In genomic region chr2:10137320-10137719, GRCm38 (mm10) we compare ENCODE assay signal across 20 mouse cellular contexts. TPM values are rescaled to one million over a fixed set of nuclear protein-coding genes. Genes with fewer than 3 reads are reported as not detected.
DNase-seq lines count a peak whose midpoint lies in the region; ATAC-seq lines count a peak whose summit lies in the region.
"Had no signal": no experiment of that assay in that cellular context is flagged by ENCODE, and none has a peak within 500 bp of the region (broad histone marks: within the 10 kb centered on the region; RNA-seq: fewer than 3 reads in every experiment).

No protein-coding gene starts in this region.

- H3K4me1 ChIP-seq in forebrain, embryonic 15.5 days, result no peaks in the 10 kb centered on the region
- no peaks in the 10 kb centered on the region for H3K4me1 ChIP-seq in limb, embryonic 10.5 days
- H3K4me1 ChIP-seq: heart, embryonic 13.5 days; hindbrain, embryonic 15.5 days had no signal

- no peak overlapping the region for H3K9ac ChIP-seq in forebrain, embryonic 15.5 days (replicated peaks)
- H3K9ac ChIP-seq: heart, embryonic 13.5 days; hindbrain, embryonic 15.5 days had no signal

- H3K36me3 ChIP-seq in forebrain, embryonic 15.5 days, result no peaks in the 10 kb centered on the region
- H3K36me3 ChIP-seq in limb, embryonic 10.5 days, result no peaks in the 10 kb centered on the region
- H3K36me3 ChIP-seq: embryonic facial prominence, embryonic 10.5 days; forebrain, embryonic 10.5 days; G1E; heart, embryonic 13.5 days; hindbrain, embryonic 15.5 days had no signal

- H3K4me2 ChIP-seq in forebrain, embryonic 15.5 days (replicated peaks), result no peak overlapping the region
- H3K4me2 ChIP-seq: heart, embryonic 13.5 days; hindbrain, embryonic 15.5 days had no signal

- WGBS in forebrain, embryonic 15.5 days, result 88% methylated on average over 2 of the region's 2 CpGs
- 84% methylated on average over 2 of the region's 2 CpGs for WGBS in limb, embryonic 10.5 days

- no peaks in the 10 kb centered on the region for H3K9me3 ChIP-seq in forebrain, embryonic 15.5 days
- H3K9me3 ChIP-seq in limb, embryonic 10.5 days (replicated peaks), result no peaks in the 10 kb centered on the region
- H3K9me3 ChIP-seq: embryonic facial prominence, embryonic 10.5 days; forebrain, embryonic 10.5 days; G1E; heart, embryonic 13.5 days; hindbrain, embryonic 15.5 days had no signal

- peak; percentile 82 for ATAC-seq in megakaryocyte, adult 5-6 weeks (ENCODE audit: poor library complexity, severe bottlenecking)
- ATAC-seq in forebrain, embryonic 15.5 days (replicated peaks), result no peak
- ATAC-seq: CD4-positive, CD25-positive, alpha-beta regulatory T cell, adult 4 months; forebrain, embryonic 14.5 days had no signal

- no peak overlapping the region for H3K4me3 ChIP-seq in forebrain, embryonic 15.5 days
- H3K4me3 ChIP-seq in limb, embryonic 10.5 days, result no peak overlapping the region
- H3K4me3 ChIP-seq: embryonic facial prominence, embryonic 10.5 days; forebrain, embryonic 10.5 days; heart, embryonic 13.5 days; hindbrain, embryonic 15.5 days had no signal

- H3K27me3 ChIP-seq in forebrain, embryonic 15.5 days, result no peaks in the 10 kb centered on the region
- peaks cover 11% of the 10 kb centered on the region; the same call in 1 of the 2 replicates for H3K27me3 ChIP-seq in limb, embryonic 10.5 days (ENCODE audit: low read depth, poor library complexity, severe bottlenecking)
- H3K27me3 ChIP-seq: heart, embryonic 13.5 days; hindbrain, embryonic 15.5 days had no signal

- no peak overlapping the region for H3K27ac ChIP-seq in forebrain, embryonic 15.5 days (replicated peaks)
- H3K27ac ChIP-seq in limb, embryonic 10.5 days, result no peak overlapping the region
- H3K27ac ChIP-seq: embryonic facial prominence, embryonic 10.5 days; forebrain, embryonic 10.5 days; heart, embryonic 13.5 days; hindbrain, embryonic 15.5 days had no signal

- DNase-seq in lung, postnatal 36 days, result peak; percentile 13
- DNase-seq in lung, postnatal 25 days (ENCODE audit: low spot score), result no peak
- DNase-seq in fat pad, adult 2 months (ENCODE audit: extremely low read depth, low read depth, low spot score), result peak; percentile 36
- no peak for DNase-seq in limb, embryonic 10.5 days (ENCODE audit: low spot score)
- DNase-seq: adrenal gland, postnatal 10 days; B cell, adult 2 months; cerebellum, adult 11-12 months; cerebellum, adult 9-11 months; gastrocnemius, postnatal 10 days; heart, adult 11 months; heart, postnatal 36 days had no signal

RNA-seq across cellular contexts. Expression of gene Itih2, which starts 6.1 kb away (rescaled TPM):
- not detected in 2 replicates for total RNA-seq in megakaryocyte, adult 5-6 weeks (2015)
- not detected in 2 replicates for total RNA-seq in megakaryocyte, adult 5-6 weeks (2017)
- polyA plus RNA-seq in forebrain, embryonic 15.5 days (2015; fragmentation: Nextera tagmentation; extraction: Ambion mirVana), result 1.4 and 1.7 TPM in 2 replicates
- 0.23 TPM in 1 of 2 replicates, not detected in the other for polyA plus RNA-seq in limb, embryonic 10.5 days (2016; fragmentation: Nextera tagmentation; extraction: Ambion mirVana)
- polyA plus RNA-seq: CD4-positive, CD25-positive, alpha-beta regulatory T cell, adult 4 months; G1E had no signal

RNA-seq across cellular contexts. Expression of gene Itih5, which starts 16.1 kb away (rescaled TPM):
- total RNA-seq in megakaryocyte, adult 5-6 weeks (2015), result 1.5 and 2.1 TPM in 2 replicates
- total RNA-seq in megakaryocyte, adult 5-6 weeks (2017), result 2.2 and 3.5 TPM in 2 replicates
- polyA plus RNA-seq in forebrain, embryonic 15.5 days (2015; fragmentation: Nextera tagmentation; extraction: Ambion mirVana), result 3.3 and 3.5 TPM in 2 replicates
- polyA plus RNA-seq in limb, embryonic 10.5 days (2016; fragmentation: Nextera tagmentation; extraction: Ambion mirVana), result 2.5 and 2.8 TPM in 2 replicates
- polyA plus RNA-seq: G1E had no signal

RNA-seq across cellular contexts. Expression of gene Kin, which starts 56.9 kb away (rescaled TPM):
- 26.3 and 27.6 TPM in 2 replicates for total RNA-seq in megakaryocyte, adult 5-6 weeks (2015)
- 24.2 and 35.6 TPM in 2 replicates for total RNA-seq in megakaryocyte, adult 5-6 weeks (2017)
- 39.3 and 40.7 TPM in 2 replicates for polyA plus RNA-seq in forebrain, embryonic 15.5 days (2015; fragmentation: Nextera tagmentation; extraction: Ambion mirVana)
- 32.2 and 35.0 TPM in 2 replicates for polyA plus RNA-seq in limb, embryonic 10.5 days (2016; fragmentation: Nextera tagmentation; extraction: Ambion mirVana)

RNA-seq across cellular contexts. Expression of gene Atp5c1, which starts 57.0 kb away (rescaled TPM):
- total RNA-seq in megakaryocyte, adult 5-6 weeks (2015), result 493 and 571 TPM in 2 replicates
- total RNA-seq in megakaryocyte, adult 5-6 weeks (2017), result 410 and 491 TPM in 2 replicates
- 519 and 533 TPM in 2 replicates for polyA plus RNA-seq in forebrain, embryonic 15.5 days (2015; fragmentation: Nextera tagmentation; extraction: Ambion mirVana)
- 543 and 559 TPM in 2 replicates for polyA plus RNA-seq in limb, embryonic 10.5 days (2016; fragmentation: Nextera tagmentation; extraction: Ambion mirVana)

Comparison
In these comparisons a context has a peak if more than half of its experiments do, and no peak if none do; other contexts are left out.
1. DNase-seq: peak in lung, postnatal 36 days (single experiment) and fat pad, adult 2 months (single experiment); none in lung, postnatal 25 days (single experiment) and limb, embryonic 10.5 days (single experiment).